Mouse (Mus musculus) heart, embryonic 12.5 days (tissue): ENCODE results near the gene 4933424G06Rik. TPM values are rescaled to one million over a fixed set of nuclear protein-coding genes. Genes with fewer than 3 reads are reported as not detected.
"Not testable (repeated sequence)": the region's sequence is repeated elsewhere in the genome, so short reads cannot be mapped to it uniquely, and the experiment has no call there.

ENCODE experiments used
- ATAC-seq: fragments of 200-750 bp; cut with Nextera tagmentation; 2 replicates; pipeline ENCODE4 v1.8.0; 2017; ENCODE audit warnings: moderate TSS enrichment, moderate library complexity; ENCODE audit not compliant: insufficient number of reproducible peaks, low FRiP score
- H3K27ac ChIP-seq: fragments of 300-500 bp; sonication (generic); 2 replicates; pipeline ENCODE4 v1.5.1; 2016; ENCODE audit warnings: mild to moderate bottlenecking, moderate library complexity; ENCODE audit not compliant: poor library complexity, severe bottlenecking
- H3K27me3 ChIP-seq: fragments of 300-500 bp; sonication (generic); replicated peaks from 2 replicates; pipeline ENCODE4 v1.6.1; 2016; ENCODE audit warnings: mild to moderate bottlenecking, moderate library complexity
- H3K36me3 ChIP-seq: fragments of 300-500 bp; sonication (generic); 2 replicates; pipeline ENCODE4 v1.6.1; 2016; ENCODE audit warnings: mild to moderate bottlenecking, moderate library complexity
- H3K4me1 ChIP-seq: fragments of 300-500 bp; sonication (generic); replicated peaks from 2 replicates; pipeline ENCODE4 v1.6.1; 2016; ENCODE audit warnings: mild to moderate bottlenecking
- H3K4me2 ChIP-seq: fragments of 300-500 bp; sonication (generic); 2 replicates; pipeline ENCODE4 v1.6.1; 2016; ENCODE audit warnings: mild to moderate bottlenecking, moderate library complexity
- H3K4me3 ChIP-seq: fragments of 300-500 bp; sonication (generic); 2 replicates; pipeline ENCODE4 v1.5.1; 2016; ENCODE audit warnings: mild to moderate bottlenecking
- H3K9ac ChIP-seq: fragments of 300-500 bp; sonication (generic); 2 replicates; pipeline ENCODE4 v1.6.1; 2016; ENCODE audit warnings: mild to moderate bottlenecking, moderate library complexity
- H3K9me3 ChIP-seq: fragments of 300-500 bp; sonication (generic); replicated peaks from 2 replicates; pipeline ENCODE4 v1.6.1; 2016; ENCODE audit warnings: mild to moderate bottlenecking, moderate library complexity
- WGBS: fragments of 180-500 bp; shearing (Covaris S2); methylation state at CpG from one replicate; pipeline ENCODE4 v1.1.7; 2016; 5-methylcytosine and 5-hydroxymethylcytosine counted together
- polyA plus RNA-seq: library from polyadenylated mRNA; unstranded; fragments of >200 nt; fragmentation: Nextera tagmentation; extraction: Ambion mirVana; gene quantifications from 2 replicates; pipeline ENCODE4 v1.2.1, GENCODE M21; 2016

4933424G06Rik gene
- polyA plus RNA-seq, result not detected in 2 replicates

GRCm38 (mm10) chr1:36709854-36710280 is at the start of gene 4933424G06Rik:
4933424G06Rik (plus strand) TSS chr1:36710149.
- H3K4me2 ChIP-seq, result peak within 1 kb of the TSS; percentile 91
- ATAC-seq, result peak; percentile 98
- peak within 1 kb of the TSS; percentile 79 for H3K4me3 ChIP-seq
- H3K36me3 ChIP-seq, result peaks cover 29% of the 10 kb centered on the region
- H3K27me3 ChIP-seq, result no peaks in the 10 kb centered on the region
- H3K27ac ChIP-seq, result peak within 1 kb of the TSS; percentile 82
- WGBS, result under 1% methylated on average over 29 of the region's 29 CpGs
- no peaks in the 10 kb centered on the region for H3K9me3 ChIP-seq
- peaks cover 14% of the 10 kb centered on the region for H3K4me1 ChIP-seq
- H3K9ac ChIP-seq, result peak within 1 kb of the TSS; percentile 92

GRCm38 (mm10) chr1:36664457-36664856 is 45.5 kb upstream of the 4933424G06Rik start:
- Histone ChIP-seq H3K4me2 (no peak overlapping the region), H3K36me3 (no peaks in the 10 kb centered on the region), H3K27ac (no peak overlapping the region), H3K4me1 (peaks cover 11% of the 10 kb centered on the region), H3K9ac (no peak overlapping the region), H3K9me3 (no peaks in the 10 kb centered on the region), H3K27me3 (no peaks in the 10 kb centered on the region), H3K4me3 (no peak overlapping the region)
- whole genome bisulfite sequencing, result 38% methylated on average over 4 of the region's 4 CpGs
- no peak for ATAC-seq

GRCm38 (mm10) chr1:36665165-36665723 is 44.7 kb upstream of the 4933424G06Rik start:
- H3K27ac ChIP-seq, result 0 out of 2 replicates have a peak overlapping the region, but pooled peaks have one; percentile 8

GRCm38 (mm10) chr1:36665934-36666333 is 44.0 kb upstream of the 4933424G06Rik start:
- no peaks in the 10 kb centered on the region for H3K36me3 ChIP-seq
- H3K4me2 ChIP-seq, result no peak overlapping the region
- ATAC-seq, result no peak
- WGBS, result 70% methylated on average over 4 of the region's 4 CpGs
- no peaks in the 10 kb centered on the region for H3K27me3 ChIP-seq
- no peak overlapping the region for H3K4me3 ChIP-seq
- H3K9ac ChIP-seq, result no peak overlapping the region
- no peaks in the 10 kb centered on the region for H3K9me3 ChIP-seq
- peaks cover 17% of the 10 kb centered on the region for H3K4me1 ChIP-seq
- no peak overlapping the region for H3K27ac ChIP-seq

More at GRCm38 (mm10) chr1:36665165-36665723, 44.7 kb upstream of the 4933424G06Rik start:
- Histone ChIP-seq H3K9me3 (no peaks in the 10 kb centered on the region), H3K9ac (no peak overlapping the region), H3K4me1 (peaks cover 15% of the 10 kb centered on the region), H3K27me3 (no peaks in the 10 kb centered on the region), H3K36me3 (no peaks in the 10 kb centered on the region), H3K4me3 (no peak overlapping the region), H3K4me2 (no peak overlapping the region)
- no peak for ATAC-seq
- 69% methylated on average over 11 of the region's 11 CpGs for WGBS

- H3K36me3 ChIP-seq, H3K9ac ChIP-seq, H3K4me3 ChIP-seq, ATAC-seq, H3K9me3 ChIP-seq, H3K4me2 ChIP-seq, H3K27ac ChIP-seq, H3K27me3 ChIP-seq: not testable (repeated sequence)
- peaks cover 17% of the 10 kb centered on the region for H3K4me1 ChIP-seq
- 78% methylated on average over 4 of the region's 4 CpGs for WGBS
Observed at GRCm38 (mm10) chr1:36668007-36668406, 41.9 kb upstream of the 4933424G06Rik start.

GRCm38 (mm10) chr1:36670256-36670655 is 39.7 kb upstream of the 4933424G06Rik start:
- no peak overlapping the region for H3K4me3 ChIP-seq
- H3K4me1 ChIP-seq, result peaks cover 9% of the 10 kb centered on the region
- H3K36me3 ChIP-seq, result no peaks in the 10 kb centered on the region
- no peak for ATAC-seq
- no peak overlapping the region for H3K4me2 ChIP-seq
- H3K27ac ChIP-seq, result 0 out of 2 replicates have a peak overlapping the region, but pooled peaks have one; percentile 29
- WGBS, result 27% methylated on average over 4 of the region's 4 CpGs
- no peaks in the 10 kb centered on the region for H3K9me3 ChIP-seq
- H3K27me3 ChIP-seq, result no peaks in the 10 kb centered on the region
- H3K9ac ChIP-seq, result no peak overlapping the region

GRCm38 (mm10) chr1:36671260-36671659 is 38.7 kb upstream of the 4933424G06Rik start:
- H3K27ac ChIP-seq, result no peak overlapping the region
- WGBS, result 79% methylated on average over 10 of the region's 10 CpGs
- no peaks in the 10 kb centered on the region for H3K9me3 ChIP-seq
- no peak for ATAC-seq
- no peaks in the 10 kb centered on the region for H3K36me3 ChIP-seq
- no peak overlapping the region for H3K9ac ChIP-seq
- H3K27me3 ChIP-seq, result no peaks in the 10 kb centered on the region
- peaks cover 6% of the 10 kb centered on the region; the same call in 1 of the 2 replicates for H3K4me1 ChIP-seq
- no peak overlapping the region for H3K4me3 ChIP-seq
- no peak overlapping the region for H3K4me2 ChIP-seq

GRCm38 (mm10) chr1:36672648-36673350 is 37.1 kb upstream of the 4933424G06Rik start:
- no peak for ATAC-seq
- Histone ChIP-seq H3K27ac (no peak overlapping the region), H3K9me3 (no peaks in the 10 kb centered on the region), H3K4me1 (peaks cover 6% of the 10 kb centered on the region; the same call in 1 of the 2 replicates), H3K36me3 (no peaks in the 10 kb centered on the region), H3K4me3 (no peak overlapping the region), H3K27me3 (no peaks in the 10 kb centered on the region), H3K4me2 (no peak overlapping the region), H3K9ac (no peak overlapping the region)
- WGBS, result 53% methylated on average over 16 of the region's 16 CpGs

GRCm38 (mm10) chr1:36674936-36675335 is 35.0 kb upstream of the 4933424G06Rik start:
- no peaks in the 10 kb centered on the region for H3K9me3 ChIP-seq
- H3K4me3 ChIP-seq, result no peak overlapping the region
- no peaks in the 10 kb centered on the region for H3K36me3 ChIP-seq
- H3K4me2 ChIP-seq, result no peak overlapping the region
- H3K27me3 ChIP-seq, result no peaks in the 10 kb centered on the region
- H3K27ac ChIP-seq, result no peak overlapping the region
- ATAC-seq, result no peak
- no peak overlapping the region for H3K9ac ChIP-seq
- H3K4me1 ChIP-seq, result peaks cover 4% of the 10 kb centered on the region; the same call in 1 of the 2 replicates
- 38% methylated on average over 3 of the region's 3 CpGs for WGBS

- WGBS, result 87% methylated on average over 7 of the region's 7 CpGs
- Histone ChIP-seq H3K4me1 (no peaks in the 10 kb centered on the region), H3K9me3 (no peaks in the 10 kb centered on the region), H3K36me3 (no peaks in the 10 kb centered on the region), H3K4me3 (no peak overlapping the region), H3K9ac (no peak overlapping the region), H3K4me2 (no peak overlapping the region), H3K27me3 (no peaks in the 10 kb centered on the region), H3K27ac (no peak overlapping the region)
- no peak for ATAC-seq
Observed at GRCm38 (mm10) chr1:36680893-36681292, 29.1 kb upstream of the 4933424G06Rik start.

- WGBS, result 90% methylated on average over 39 of the region's 39 CpGs
- H3K4me2 ChIP-seq, result no peak within 1 kb of the TSS
- H3K4me3 ChIP-seq, result no peak within 1 kb of the TSS
- no peaks in the 10 kb centered on the region for H3K36me3 ChIP-seq
- no peak for ATAC-seq
- H3K9me3 ChIP-seq, result no peaks in the 10 kb centered on the region
- H3K27me3 ChIP-seq, result no peaks in the 10 kb centered on the region
- no peaks in the 10 kb centered on the region for H3K4me1 ChIP-seq
- H3K9ac ChIP-seq, result no peak within 1 kb of the TSS
- no peak within 1 kb of the TSS for H3K27ac ChIP-seq
Observed at GRCm38 (mm10) chr1:36682620-36683355, 27.2 kb upstream of the 4933424G06Rik start, which contains the start of gene Fam178b. Fam178b (minus strand) TSS chr1:36683183.
